Mouse (Mus musculus): ENCODE measurements around the gene Btrc. TPM values are rescaled to one million over a fixed set of nuclear protein-coding genes. Genes with fewer than 3 reads are reported as not detected.
A peak's percentile ranks its signal among the peaks of the same experiment; 100 is the strongest.
"Not testable (repeated sequence)": the region's sequence is repeated elsewhere in the genome, so short reads cannot be mapped to it uniquely, and the experiment has no call there.

Gene Btrc
- polyA plus RNA-seq, 1 experiment = not detected

DNA sequence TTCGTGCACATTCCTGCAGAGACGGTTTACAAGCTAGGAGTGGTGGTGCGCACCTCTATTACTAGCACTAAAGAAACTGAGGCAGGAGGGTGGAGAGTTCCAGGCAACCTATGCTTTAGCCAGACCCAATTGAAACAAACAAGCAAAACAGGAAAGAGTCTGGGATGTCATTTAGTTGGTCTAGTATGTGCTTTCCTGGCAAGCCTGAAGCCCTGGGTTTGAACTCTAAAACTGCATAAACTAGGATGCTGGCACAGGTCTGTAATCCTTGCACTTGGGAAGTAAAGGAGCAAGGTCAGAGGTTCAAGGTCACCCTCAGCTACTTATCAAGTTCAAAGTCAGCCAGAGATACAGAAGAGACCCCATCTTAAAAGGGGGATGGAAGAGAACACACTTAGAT, 178.5 kb downstream of the Btrc start:
- WGBS = 33% methylated on average over 3 of the region's 3 CpGs
- no peak for TF ChIP-seq POLR2A (IDR thresholded peaks at IDR 0.05; ENCODE audit: insufficient read depth, low read depth, low read length)
- H3K27ac ChIP-seq (ENCODE audit: insufficient read depth, low read depth, low read length) = no peak overlapping the region
- peak overlapping the region; percentile 43 for H3K4me3 ChIP-seq (ENCODE audit: insufficient read depth, low read depth, low read length)
- peaks cover 26% of the 10 kb centered on the region for H3K4me1 ChIP-seq (ENCODE audit: control insufficient read depth, insufficient read depth, low read length)

DNA sequence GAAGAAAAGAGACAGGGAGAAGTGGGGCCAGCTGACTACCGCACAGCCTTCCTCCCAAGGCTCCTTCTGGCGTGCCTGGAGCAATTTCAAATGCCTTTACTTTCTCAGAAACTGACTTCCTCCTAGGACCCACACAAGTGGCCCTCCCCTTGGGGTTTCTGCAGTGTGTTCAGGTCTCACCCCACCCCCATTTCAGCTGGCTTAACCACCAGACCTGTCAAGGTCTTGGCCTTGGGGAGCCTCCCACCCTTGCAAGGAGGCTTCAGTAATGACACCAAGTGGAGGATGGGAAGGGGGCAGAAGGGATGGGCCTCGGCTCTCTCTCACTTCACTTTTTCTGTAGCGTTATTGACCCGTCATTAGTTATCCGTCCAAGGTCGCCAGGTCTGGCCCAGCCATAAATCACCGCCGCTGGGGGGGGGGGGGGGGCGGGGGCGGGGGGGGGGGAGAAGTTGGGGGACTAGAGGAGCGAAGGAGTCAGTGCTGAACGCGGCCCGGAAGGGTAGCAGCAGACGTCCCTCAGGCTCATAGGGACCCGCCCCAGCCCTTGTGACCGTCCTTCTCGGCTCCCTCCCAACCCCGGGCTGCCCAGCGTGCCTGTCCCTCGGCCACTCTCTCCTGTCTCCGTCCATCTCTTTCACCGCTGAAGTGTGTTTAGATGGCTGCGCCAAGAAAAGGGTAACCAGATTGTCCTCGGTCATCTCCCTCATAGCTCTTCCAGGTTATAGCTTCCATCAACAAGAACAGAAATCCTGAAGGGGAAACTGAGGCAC, 180.8 kb downstream of the Btrc start:
- WGBS = 3% methylated on average over 21 of the region's 26 CpGs
- H3K27ac ChIP-seq (ENCODE audit: insufficient read depth, low read depth, low read length) = no peak overlapping the region
- H3K4me3 ChIP-seq (ENCODE audit: insufficient read depth, low read depth, low read length) = peak overlapping the region; percentile 28
- peaks cover 26% of the 10 kb centered on the region for H3K4me1 ChIP-seq (ENCODE audit: control insufficient read depth, insufficient read depth, low read length)
- TF ChIP-seq POLR2A (IDR thresholded peaks at IDR 0.05; ENCODE audit: insufficient read depth, low read depth, low read length) (no peak), CTCF (IDR thresholded peaks at IDR 0.05; ENCODE audit: insufficient read depth, low read depth, low read length) (0 out of 2 replicates have a peak, but pooled peaks have one; percentile 9)

DNA sequence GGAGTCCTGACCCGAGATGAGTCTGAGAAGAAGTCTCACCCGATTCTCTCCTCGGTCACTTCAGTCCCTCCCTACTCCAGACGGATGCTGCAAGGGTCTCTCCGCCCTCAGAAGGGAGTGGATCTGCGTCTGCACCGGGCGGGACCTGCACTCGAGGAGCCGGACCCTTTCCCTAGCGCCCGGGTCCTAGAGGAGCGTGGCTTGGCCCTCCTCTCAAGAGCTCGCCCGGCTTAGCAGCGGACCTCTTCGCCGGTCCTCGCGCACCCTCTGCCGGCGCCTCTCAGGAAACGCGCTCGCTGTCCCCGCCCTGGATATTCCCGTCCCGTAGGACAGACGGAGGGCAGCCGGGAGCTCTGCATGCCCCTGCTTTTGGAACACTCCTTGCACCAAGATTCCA, 181.4 kb downstream of the Btrc start:
- TF ChIP-seq CTCF (IDR thresholded peaks at IDR 0.05; ENCODE audit: insufficient read depth, low read depth, low read length) (peak; percentile 96), POLR2A (IDR thresholded peaks at IDR 0.05; ENCODE audit: insufficient read depth, low read depth, low read length) (no peak)
- H3K27ac ChIP-seq (ENCODE audit: insufficient read depth, low read depth, low read length) = no peak overlapping the region
- peaks cover 26% of the 10 kb centered on the region for H3K4me1 ChIP-seq (ENCODE audit: control insufficient read depth, insufficient read depth, low read length)
- H3K4me3 ChIP-seq (ENCODE audit: insufficient read depth, low read depth, low read length) = peak overlapping the region; percentile 28
- under 1% methylated on average over 30 of the region's 30 CpGs for WGBS

DNA sequence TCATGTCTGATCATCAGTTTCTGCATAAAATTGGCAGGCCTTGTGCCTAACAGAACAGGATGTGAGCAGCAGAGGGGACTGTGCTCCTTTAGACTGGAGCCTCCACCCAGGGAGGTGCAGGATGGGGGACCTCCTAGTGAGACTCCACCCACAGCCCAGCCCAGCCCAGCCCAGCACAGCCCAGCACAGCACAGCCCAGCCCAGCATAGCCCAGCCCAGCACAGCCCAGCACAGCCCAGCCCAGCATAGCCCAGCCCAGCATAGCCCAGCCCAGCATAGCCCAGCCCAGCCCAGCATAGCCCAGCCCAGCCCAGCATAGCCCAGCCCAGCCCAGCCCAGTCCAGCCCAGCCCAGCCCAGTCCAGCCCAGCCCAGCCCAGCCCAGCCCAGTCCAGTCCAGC, 184.7 kb downstream of the Btrc start:
- not testable (repeated sequence) for H3K4me3 ChIP-seq (ENCODE audit: insufficient read depth, low read depth, low read length); H3K27ac ChIP-seq (ENCODE audit: insufficient read depth, low read depth, low read length); H3K4me1 ChIP-seq (ENCODE audit: control insufficient read depth, insufficient read depth, low read length)

DNA sequence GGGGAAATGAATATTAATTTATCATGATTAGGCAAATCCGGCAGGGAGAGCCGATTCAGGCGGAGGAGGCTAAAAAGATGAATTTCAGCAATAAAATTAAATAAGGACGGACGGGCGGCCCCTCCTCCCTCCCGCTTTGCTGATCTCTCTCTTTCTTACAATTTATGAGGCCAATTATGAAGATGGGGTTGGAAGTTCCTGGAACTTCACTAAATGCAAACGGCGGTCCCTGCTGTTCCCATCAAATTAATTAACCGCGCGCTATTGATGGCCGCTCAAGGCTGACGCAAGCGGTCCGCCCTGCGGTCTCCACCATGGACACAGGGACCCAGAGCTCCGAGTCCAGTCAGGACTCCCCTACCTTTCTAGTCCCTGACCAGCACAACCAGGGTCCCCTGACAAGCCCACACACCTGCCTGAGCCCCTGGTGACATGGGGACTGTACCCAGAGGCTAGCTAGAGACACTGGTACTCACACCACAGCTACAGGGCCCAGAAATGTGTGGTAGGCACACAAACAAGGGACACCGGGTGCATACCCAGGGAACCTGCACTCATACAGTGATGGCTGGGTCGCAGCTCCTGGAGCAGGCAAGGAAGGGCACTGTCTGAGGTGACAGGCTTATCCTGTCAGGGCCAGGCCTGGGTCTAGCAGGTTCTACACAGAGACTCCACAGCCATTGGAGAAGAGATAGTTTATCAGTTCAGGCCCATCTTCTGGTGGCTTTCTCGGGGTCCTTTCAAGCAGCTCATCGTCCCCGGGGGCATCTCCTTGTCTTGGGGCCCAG, 185.8 kb downstream of the Btrc start:
- 82% methylated on average over 23 of the region's 23 CpGs for WGBS
- H3K4me1 ChIP-seq (ENCODE audit: control insufficient read depth, insufficient read depth, low read length) = peaks cover 5% of the 10 kb centered on the region
- no peak overlapping the region for H3K27ac ChIP-seq (ENCODE audit: insufficient read depth, low read depth, low read length)
- no peak overlapping the region for H3K4me3 ChIP-seq (ENCODE audit: insufficient read depth, low read depth, low read length)
- TF ChIP-seq CTCF (IDR thresholded peaks at IDR 0.05; ENCODE audit: insufficient read depth, low read depth, low read length) = no peak
- no peak for TF ChIP-seq POLR2A (IDR thresholded peaks at IDR 0.05; ENCODE audit: insufficient read depth, low read depth, low read length)

DNA sequence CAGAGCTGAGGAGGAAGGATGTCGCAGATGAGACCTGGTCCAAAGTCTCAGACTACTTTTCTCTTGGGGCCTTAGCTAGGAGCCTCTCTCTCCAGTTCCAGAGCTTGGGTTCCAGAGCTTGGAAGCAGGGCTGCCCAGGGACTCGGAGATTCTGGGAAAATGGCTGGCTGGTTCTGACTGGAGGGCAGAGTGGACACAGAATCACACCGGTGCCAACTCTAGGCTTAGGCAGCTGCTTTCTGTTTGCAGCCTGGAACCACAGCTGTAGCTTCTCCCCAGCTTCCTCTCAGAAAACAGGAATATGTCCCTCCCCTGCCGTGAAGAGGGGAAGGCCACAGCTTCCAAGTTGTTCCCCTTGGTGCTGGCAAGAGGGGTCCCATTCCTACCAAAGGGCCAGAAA, 186.4 kb downstream of the Btrc start:
- WGBS = 86% methylated on average over 4 of the region's 4 CpGs
- no peak overlapping the region for H3K4me3 ChIP-seq (ENCODE audit: insufficient read depth, low read depth, low read length)
- no peak overlapping the region for H3K27ac ChIP-seq (ENCODE audit: insufficient read depth, low read depth, low read length)
- TF ChIP-seq CTCF (IDR thresholded peaks at IDR 0.05; ENCODE audit: insufficient read depth, low read depth, low read length) = no peak
- TF ChIP-seq POLR2A (IDR thresholded peaks at IDR 0.05; ENCODE audit: insufficient read depth, low read depth, low read length) = no peak
- no peaks in the 10 kb centered on the region; the same call in 1 of the 2 replicates for H3K4me1 ChIP-seq (ENCODE audit: control insufficient read depth, insufficient read depth, low read length)

DNA sequence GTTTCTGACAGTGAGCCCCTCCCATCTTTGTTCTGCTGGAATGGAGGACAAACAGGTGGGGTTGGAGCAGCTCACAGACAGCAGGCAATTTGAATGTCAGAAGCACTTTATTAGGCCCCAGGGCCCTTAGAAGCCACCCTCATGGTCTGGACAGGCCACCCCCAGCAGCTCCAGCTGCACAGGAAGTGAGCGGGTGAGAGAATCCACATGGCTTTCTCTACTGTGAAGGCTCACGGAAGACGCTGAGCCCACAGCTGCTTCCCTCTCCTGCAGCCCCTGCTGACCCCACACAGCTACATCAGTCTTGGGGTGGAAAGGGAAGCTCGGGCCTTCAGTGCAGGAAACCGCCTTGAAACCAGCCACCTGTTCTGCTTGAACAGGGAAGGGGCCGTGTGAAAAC, 188.7 kb downstream of the Btrc start:
- 89% methylated on average over 6 of the region's 6 CpGs for WGBS
- TF ChIP-seq POLR2A (IDR thresholded peaks at IDR 0.05; ENCODE audit: insufficient read depth, low read depth, low read length) (no peak), CTCF (IDR thresholded peaks at IDR 0.05; ENCODE audit: insufficient read depth, low read depth, low read length) (no peak)
- no peak overlapping the region for H3K4me3 ChIP-seq (ENCODE audit: insufficient read depth, low read depth, low read length)
- no peak overlapping the region for H3K27ac ChIP-seq (ENCODE audit: insufficient read depth, low read depth, low read length)
- H3K4me1 ChIP-seq (ENCODE audit: control insufficient read depth, insufficient read depth, low read length) = no peaks in the 10 kb centered on the region

DNA sequence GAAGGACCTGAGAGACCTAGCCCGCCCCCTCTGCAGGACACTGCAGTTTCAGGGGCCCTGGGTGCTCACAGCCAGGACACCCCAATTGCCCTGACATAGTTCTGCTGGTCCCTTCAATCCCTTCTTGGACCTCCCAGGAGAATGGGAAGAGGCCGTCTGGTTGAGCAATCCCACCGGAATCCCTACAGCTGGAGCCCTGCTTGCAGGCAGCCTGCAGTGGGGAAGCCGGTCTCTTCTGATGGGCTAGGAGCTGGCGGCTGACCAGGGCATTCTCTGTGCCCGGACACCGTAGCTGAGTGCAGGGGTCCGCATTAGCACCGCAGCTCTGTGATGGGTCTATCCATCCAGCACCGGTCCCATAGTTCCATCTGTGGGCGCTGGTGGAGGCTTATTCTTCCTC, 190.6 kb downstream of the Btrc start:
- WGBS = 95% methylated on average over 11 of the region's 11 CpGs
- H3K27ac ChIP-seq (ENCODE audit: insufficient read depth, low read depth, low read length) = no peak overlapping the region
- H3K4me3 ChIP-seq (ENCODE audit: insufficient read depth, low read depth, low read length) = no peak overlapping the region
- no peak for TF ChIP-seq CTCF (IDR thresholded peaks at IDR 0.05; ENCODE audit: insufficient read depth, low read depth, low read length)
- TF ChIP-seq POLR2A (IDR thresholded peaks at IDR 0.05; ENCODE audit: insufficient read depth, low read depth, low read length) = no peak
- H3K4me1 ChIP-seq (ENCODE audit: control insufficient read depth, insufficient read depth, low read length) = no peaks in the 10 kb centered on the region

DNA sequence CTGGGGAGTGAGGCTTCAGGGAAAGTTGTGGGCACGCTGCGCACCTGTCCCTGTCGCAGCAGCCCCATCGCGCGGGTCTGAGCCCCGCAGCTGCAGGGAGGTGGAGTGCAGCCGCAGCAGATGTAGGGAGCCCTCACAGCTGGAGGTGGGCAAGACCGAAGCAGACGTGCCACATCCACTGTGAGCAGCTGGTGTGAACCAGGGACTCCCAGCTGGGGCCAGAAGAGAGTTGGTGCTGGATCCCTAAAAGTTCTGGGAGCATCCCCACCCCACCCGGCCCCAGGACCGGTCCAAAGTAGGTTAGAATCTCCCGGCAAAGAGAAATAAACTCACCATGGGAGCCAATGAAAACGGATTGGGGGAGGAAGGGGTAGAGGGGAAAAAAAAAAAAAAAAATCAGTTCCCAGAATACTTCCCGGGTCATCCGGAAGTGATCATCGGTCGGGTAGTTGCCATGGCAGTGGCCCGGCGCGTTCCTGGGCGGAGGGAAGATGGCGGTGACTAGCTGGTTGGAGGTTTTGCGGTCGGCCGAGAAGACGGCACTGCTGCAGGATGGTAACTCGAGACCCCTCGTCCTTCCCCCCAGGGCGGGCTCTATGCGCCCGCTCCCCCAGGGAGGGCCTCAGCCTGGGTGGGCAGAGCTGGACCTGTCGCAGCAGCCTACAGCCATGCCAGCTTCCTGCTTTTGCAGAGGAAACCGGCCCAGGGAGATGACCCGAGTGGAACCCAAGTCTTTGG, 196.8 kb downstream of the Btrc start, which contains the start of the genes Poll and Gm17018:
Poll (minus strand) TSS at position 379 of the 738 bp plus-strand sequence.
Gm17018 (plus strand) TSS at position 463 of the 738 bp plus-strand sequence.
- no peak for TF ChIP-seq CTCF (IDR thresholded peaks at IDR 0.05; ENCODE audit: insufficient read depth, low read depth, low read length)
- 0 out of 2 replicates have a peak, but pooled peaks have one; percentile 31 for TF ChIP-seq POLR2A (IDR thresholded peaks at IDR 0.05; ENCODE audit: insufficient read depth, low read depth, low read length)
- 0 out of 2 replicates have a peak, but pooled peaks cover 8% of the 10 kb centered on the region for H3K4me1 ChIP-seq (ENCODE audit: control insufficient read depth, insufficient read depth, low read length)
- WGBS = under 1% methylated on average over 35 of the region's 35 CpGs
- H3K4me3 ChIP-seq (ENCODE audit: insufficient read depth, low read depth, low read length) = peak within 1 kb of the TSS; percentile 93
- H3K27ac ChIP-seq (ENCODE audit: insufficient read depth, low read depth, low read length) = no peak within 1 kb of the TSS

Measured in olfactory bulb, adult 2 months (tissue).